Mouse (Mus musculus) brain, embryonic 14.5 days (tissue): ENCODE results near the gene Atp5mpl.

Experiments used
- CTCF ChIP-seq: fragments of 200-500 bp; IDR thresholded peaks from 2 replicates; pipeline ENCODE4 v1.5.1; 2012; ENCODE audit warnings: inconsistent platforms, mild to moderate bottlenecking, moderate library complexity, borderline replicate concordance; ENCODE audit not compliant: insufficient read depth, insufficient read length; ENCODE audit errors: extremely low read depth
- POLR2A ChIP-seq: fragments of 200-500 bp; IDR thresholded peaks from 2 replicates; pipeline ENCODE4 v1.6.1; 2012; ENCODE audit warnings: mild to moderate bottlenecking, inconsistent platforms, borderline replicate concordance; ENCODE audit not compliant: poor library complexity, insufficient read depth, insufficient read length, severe bottlenecking; ENCODE audit errors: extremely low read depth

GRCm38 (mm10) chr12:111938623-111939177 is 28.1 kb downstream of the Atp5mpl start:
- TF ChIP-seq CTCF (no peak), POLR2A (no peak)
